ENCODE assay signal across 18 mouse cellular contexts in genomic region chr17:7633382-7634290, GRCm38 (mm10).
DNase-seq lines count a peak whose midpoint lies in the region; ATAC-seq and TF ChIP-seq lines count a peak whose summit lies in the region.
"Had no signal": no experiment of that assay in that cellular context is flagged by ENCODE, and none has a peak within 500 bp of the region (broad histone marks: within the 10 kb centered on the region; RNA-seq: fewer than 3 reads in every experiment).

No protein-coding gene starts in this region.

- 0 out of 2 replicates have a peak, but pooled peaks cover 6% of the 10 kb centered on the region for H3K4me1 ChIP-seq in heart, postnatal 0 days (ENCODE audit: control insufficient read depth, insufficient read depth)

- no peak for TF ChIP-seq EP300 in heart, postnatal 0 days (IDR thresholded peaks at IDR 0.05; ENCODE audit: low read depth)

- H3K9me3 ChIP-seq in heart, postnatal 0 days (replicated peaks; ENCODE audit: control insufficient read depth, low read length), result peaks cover 10% of the 10 kb centered on the region; the same call in 1 of the 2 replicates
- H3K9me3 ChIP-seq: midbrain, embryonic 10.5 days had no signal

- TF ChIP-seq CTCF in heart, postnatal 0 days (IDR thresholded peaks at IDR 0.05; ENCODE audit: low read depth), result no peak

- H3K27me3 ChIP-seq in heart, postnatal 0 days (ENCODE audit: control insufficient read depth, insufficient read depth, low read length), result no peaks in the 10 kb centered on the region
- H3K27me3 ChIP-seq: hindbrain, embryonic 13.5 days; Patski had no signal

- H3K4me2 ChIP-seq in heart, postnatal 0 days (ENCODE audit: low read depth, low read length), result peak overlapping the region; percentile 12; the same call in 1 of the 2 replicates
- H3K4me2 ChIP-seq: hindbrain, embryonic 13.5 days; liver, embryonic 11.5 days had no signal

- WGBS in heart, postnatal 0 days, result 34% methylated on average over 9 of the region's 9 CpGs

- no peak for ATAC-seq in heart, postnatal 0 days (ENCODE audit: insufficient read depth, low read depth)
- ATAC-seq: Patski had no signal

- H3K27ac ChIP-seq in heart, postnatal 0 days (ENCODE audit: low read depth), result peak overlapping the region; percentile 65
- H3K27ac ChIP-seq: forebrain, embryonic 10.5 days; hindbrain, embryonic 13.5 days; midbrain, embryonic 10.5 days had no signal

- H3K4me3 ChIP-seq in heart, postnatal 0 days (ENCODE audit: low read depth, low read length), result no peak overlapping the region
- H3K4me3 ChIP-seq: forebrain, embryonic 10.5 days; hindbrain, embryonic 13.5 days; midbrain, embryonic 10.5 days had no signal

- H3K9ac ChIP-seq in heart, postnatal 0 days (replicated peaks; ENCODE audit: low read depth, low read length), result no peak overlapping the region
- H3K9ac ChIP-seq: hindbrain, embryonic 13.5 days had no signal

- H3K36me3 ChIP-seq in heart, postnatal 0 days (replicated peaks; ENCODE audit: control insufficient read depth, insufficient read depth, low read length), result no peaks in the 10 kb centered on the region
- H3K36me3 ChIP-seq: forebrain, embryonic 10.5 days; hindbrain, embryonic 13.5 days; midbrain, embryonic 10.5 days had no signal

- peak; percentile 60 for DNase-seq in gastrocnemius, adult 18-20 months (ENCODE audit: low spot score)
- DNase-seq in gastrocnemius, postnatal 10 days, result no peak
- DNase-seq in heart, postnatal 0 days (ENCODE audit: low spot score), result no peak
- no peak for DNase-seq in heart, postnatal 4 days
- DNase-seq in retina, adult 2 months (ENCODE audit: low read depth, low spot score), result peak; percentile 74
- no peak for DNase-seq in retina, embryonic 14.5 days (ENCODE audit: low spot score)
- no peak for DNase-seq in urinary bladder, postnatal 4 days (ENCODE audit: low spot score in 2 of 2)
- no peak for DNase-seq in urinary bladder, postnatal 10 days (ENCODE audit: low spot score)
- DNase-seq: cerebellum, postnatal 14 days; kidney, adult 11 months; kidney, postnatal 4 days; lung, postnatal 14 days; right cerebral cortex, postnatal 25 days had no signal

Comparison
In these comparisons a context has a peak if more than half of its experiments do, and no peak if none do; other contexts are left out.
1. DNase-seq: peak in gastrocnemius, adult 18-20 months (single experiment) and retina, adult 2 months (single experiment); none in gastrocnemius, postnatal 10 days (single experiment), heart, postnatal 0 days (single experiment), heart, postnatal 4 days (single experiment), retina, embryonic 14.5 days (single experiment), urinary bladder, postnatal 4 days (0 of 2) and urinary bladder, postnatal 10 days (single experiment).